Mouse (Mus musculus) gastrocnemius, postnatal 14 days (tissue): ENCODE measurements around the gene Tmem100. TPM values are rescaled to one million over a fixed set of nuclear protein-coding genes. Genes with fewer than 3 reads are reported as not detected.

Source experiments
- DNase-seq: peaks from one replicate; pipeline ENCODE4 v3.0.0; 2021; ENCODE audit warnings: mixed read lengths
- intact Hi-C: fragments of 180-260 bp; cut with DNase I; formaldehyde crosslinking; loops from one replicate; pipeline ENCODE4 v1.15.1; 2025; ENCODE audit warnings: low total_unique reads
- total RNA-seq, 2 experiments: library from RNA; stranded (reverse); gene quantifications; 2 replicates each; pipeline ENCODE4 v1.2.3; 2021

Gene Tmem100
- total RNA-seq, 2 experiments from 2014 or later = 12.8 to 16.8 TPM

GRCm38 (mm10) chr11:90006111-90006510 is 24.0 kb upstream of the Tmem100 start:
- intact Hi-C loops = no loop called here
- no peak for DNase-seq

- intact Hi-C loops = no loop called here
- DNase-seq = no peak
Measured at GRCm38 (mm10) chr11:90007791-90008531, 22.2 kb upstream of the Tmem100 start.

- DNase-seq = no peak
- intact Hi-C loops = no loop called here
Measured at GRCm38 (mm10) chr11:90013657-90014056, 16.5 kb upstream of the Tmem100 start.

GRCm38 (mm10) chr11:90015281-90015680 is 14.9 kb upstream of the Tmem100 start:
- DNase-seq = no peak
- intact Hi-C loops = loop anchor here (5.0 kb wide), 1 partner anchor 157 kb away; no protein-coding TSS in a partner anchor

GRCm38 (mm10) chr11:90019161-90019560 is 11.0 kb upstream of the Tmem100 start:
- peak; percentile 32 for DNase-seq
- intact Hi-C loops = loop anchor here (5.0 kb wide), 1 partner anchor 153 kb away; no protein-coding TSS in a partner anchor

- DNase-seq = peak; percentile 23
- intact Hi-C loops = loop anchor here (5.0 kb wide), 1 partner anchor 39 kb away; no protein-coding TSS in a partner anchor
Measured at GRCm38 (mm10) chr11:90025891-90026801, 4.0 kb upstream of the Tmem100 start.

GRCm38 (mm10) chr11:90026802-90027174 is 3.4 kb upstream of the Tmem100 start:
- intact Hi-C loops = loop anchor here (5.0 kb wide), 1 partner anchor 39 kb away; no protein-coding TSS in a partner anchor
- DNase-seq = no peak

GRCm38 (mm10) chr11:90027216-90027615 is 2.9 kb upstream of the Tmem100 start:
- intact Hi-C loops = loop anchor here (5.0 kb wide), 1 partner anchor 40 kb away; no protein-coding TSS in a partner anchor
- no peak for DNase-seq

GRCm38 (mm10) chr11:90028746-90029145 is 1.4 kb upstream of the Tmem100 start:
- DNase-seq = no peak
- intact Hi-C loops = loop anchor here (5.0 kb wide), 1 partner anchor 41 kb away; no protein-coding TSS in a partner anchor

- intact Hi-C loops = loop anchor here (5.0 kb wide), 1 partner anchor 42 kb away; no protein-coding TSS in a partner anchor
- DNase-seq = peak; percentile 79
Measured at GRCm38 (mm10) chr11:90029354-90029753, 794 bp upstream of the Tmem100 start.

- intact Hi-C loops = no loop called here
- DNase-seq = peak; percentile 53
Measured at GRCm38 (mm10) chr11:90030557-90030956, 409 bp downstream of the Tmem100 start.

GRCm38 (mm10) chr11:90031076-90031475 is 928 bp downstream of the Tmem100 start:
- intact Hi-C loops = no loop called here
- DNase-seq = no peak

GRCm38 (mm10) chr11:90032807-90033206 is 2.7 kb downstream of the Tmem100 start:
- DNase-seq = no peak
- intact Hi-C loops = no loop called here

GRCm38 (mm10) chr11:90033442-90033841 is 3.3 kb downstream of the Tmem100 start:
- intact Hi-C loops = no loop called here

GRCm38 (mm10) chr11:90034646-90035045 is 4.5 kb downstream of the Tmem100 start:
- intact Hi-C loops = loop anchor here (5.0 kb wide), 1 partner anchor 133 kb away; no protein-coding TSS in a partner anchor
- DNase-seq = no peak

More at GRCm38 (mm10) chr11:90033442-90033841, 3.3 kb downstream of the Tmem100 start:
- DNase-seq = no peak

GRCm38 (mm10) chr11:90035532-90035931 is 5.4 kb downstream of the Tmem100 start:
- DNase-seq = no peak
- intact Hi-C loops = loop anchor here (5.0 kb wide), 1 partner anchor 132 kb away; no protein-coding TSS in a partner anchor

GRCm38 (mm10) chr11:90036416-90036815 is 6.3 kb downstream of the Tmem100 start:
- intact Hi-C loops = loop anchor here (5.0 kb wide), 1 partner anchor 131 kb away; no protein-coding TSS in a partner anchor
- DNase-seq = no peak

GRCm38 (mm10) chr11:90038022-90038421 is 7.9 kb downstream of the Tmem100 start:
- peak; percentile 26 for DNase-seq
- intact Hi-C loops = loop anchor here (5.0 kb wide), 1 partner anchor 129 kb away; no protein-coding TSS in a partner anchor

- intact Hi-C loops = no loop called here
- DNase-seq = no peak
Measured at GRCm38 (mm10) chr11:90044459-90044858, 14.3 kb downstream of the Tmem100 start.

GRCm38 (mm10) chr11:90046211-90046610 is 16.1 kb downstream of the Tmem100 start:
- intact Hi-C loops = no loop called here

More at GRCm38 (mm10) chr11:90046211-90046610, 16.1 kb downstream of the Tmem100 start:
- no peak for DNase-seq
